Mouse (Mus musculus) midbrain, embryonic 16.5 days (tissue): ENCODE data around the gene Osm. TPM values are rescaled to one million over a fixed set of nuclear protein-coding genes. Genes with fewer than 3 reads are reported as not detected.

Source experiments
- polyA plus RNA-seq: library from polyadenylated mRNA; unstranded; fragments of >200 nt; fragmentation: Nextera tagmentation; extraction: Ambion mirVana; gene quantifications from 2 replicates; pipeline ENCODE4 v1.2.1, GENCODE M21; 2015

Osm gene
- polyA plus RNA-seq, 1 experiment from 2014 or later, result 0.08 TPM

Other genes starting within 250 kb of the Osm start
- not detected in 2 replicates for gene Sec14l4, start 205.0 kb upstream of the Osm start, polyA plus RNA-seq
- 2.6 and 2.8 TPM in 2 replicates for gene Sec14l3, start 171.6 kb upstream of the Osm start, polyA plus RNA-seq
- 12.8 and 14.4 TPM in 2 replicates for gene Mtfp1, start 141.0 kb upstream of the Osm start, polyA plus RNA-seq
- gene Sec14l2, start 113.0 kb upstream of the Osm start, polyA plus RNA-seq, result 4.2 and 4.8 TPM in 2 replicates
- 52.0 and 53.6 TPM in 2 replicates for gene Rnf215, start 101.2 kb upstream of the Osm start, polyA plus RNA-seq
- 9.1 and 10.9 TPM in 2 replicates for gene Ccdc157, start 76.1 kb upstream of the Osm start, polyA plus RNA-seq
- 53.8 and 54.0 TPM in 2 replicates for gene Sf3a1, start 76.1 kb upstream of the Osm start, polyA plus RNA-seq
- 33.6 and 34.8 TPM in 2 replicates for gene Tbc1d10a, start 49.6 kb upstream of the Osm start, polyA plus RNA-seq
- gene Castor1, start 18.2 kb upstream of the Osm start, polyA plus RNA-seq, result 2.9 and 4.2 TPM in 2 replicates
- gene Lif, start 21.1 kb downstream of the Osm start, polyA plus RNA-seq, result 0.06 TPM in 1 of 2 replicates, not detected in the other
- 0.09 and 0.34 TPM in 2 replicates for gene Hormad2, start 204.7 kb downstream of the Osm start, polyA plus RNA-seq